Mouse (Mus musculus) hindbrain, embryonic 10.5 days (tissue): Measurements from ENCODE around the gene 6030408B16Rik. TPM values are rescaled to one million over a fixed set of nuclear protein-coding genes. Genes with fewer than 3 reads are reported as not detected.

Experiments
- DNase-seq: peaks from one replicate; pipeline ENCODE4 v3.0.0-alpha.2; 2017; ENCODE audit warnings: low spot score
- H3K27ac ChIP-seq: fragments of 300-500 bp; sonication (generic); 2 replicates; pipeline ENCODE4 v1.5.1; 2016; ENCODE audit warnings: mild to moderate bottlenecking, moderate library complexity
- H3K27me3 ChIP-seq: fragments of 300-500 bp; sonication (generic); 2 replicates; pipeline ENCODE4 v1.6.1; 2016; ENCODE audit warnings: mild to moderate bottlenecking; ENCODE audit not compliant: poor library complexity, insufficient read depth, severe bottlenecking
- H3K36me3 ChIP-seq: fragments of 300-500 bp; sonication (generic); 2 replicates; pipeline ENCODE4 v1.6.1; 2016; ENCODE audit warnings: mild to moderate bottlenecking, moderate library complexity
- H3K4me1 ChIP-seq: fragments of 300-500 bp; sonication (generic); replicated peaks from 2 replicates; pipeline ENCODE4 v1.6.1; 2016; ENCODE audit warnings: mild to moderate bottlenecking
- H3K4me3 ChIP-seq: fragments of 300-500 bp; sonication (generic); 2 replicates; pipeline ENCODE4 v1.5.1; 2016; ENCODE audit warnings: mild to moderate bottlenecking, moderate library complexity
- H3K9me3 ChIP-seq: fragments of 300-500 bp; sonication (generic); 2 replicates; pipeline ENCODE4 v1.6.1; 2016; ENCODE audit warnings: mild to moderate bottlenecking, moderate library complexity
- WGBS: fragments of 180-500 bp; shearing (Covaris S2); methylation state at CpG from one replicate; pipeline ENCODE4 v1.1.7; 2016; 5-methylcytosine and 5-hydroxymethylcytosine counted together
- polyA plus RNA-seq: library from polyadenylated mRNA; unstranded; fragments of >200 nt; fragmentation: Nextera tagmentation; extraction: Ambion mirVana; gene quantifications from 2 replicates; pipeline ENCODE4 v1.2.1, GENCODE M21; 2016

Gene 6030408B16Rik
- polyA plus RNA-seq, 1 experiment from 2014 or later: 0.39 TPM

DNA sequence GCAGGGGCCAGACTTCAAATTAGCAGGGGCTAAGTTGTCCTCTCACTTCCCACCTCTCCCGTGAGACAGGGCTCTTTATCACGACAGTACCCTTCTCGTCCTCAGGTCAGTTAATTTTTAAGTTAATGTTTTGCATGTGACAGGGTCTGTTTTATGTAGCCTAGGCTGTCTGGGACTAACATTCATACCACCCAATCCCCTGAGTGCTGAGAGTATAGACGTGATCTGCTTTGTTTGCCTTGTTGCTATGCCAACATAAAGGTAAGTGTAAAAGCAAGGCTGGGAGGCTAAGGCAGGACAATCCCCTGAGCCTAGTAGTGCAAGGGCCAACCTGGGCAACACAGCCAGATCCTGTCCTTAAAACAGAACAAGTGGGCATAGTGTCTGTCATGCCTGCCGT, 16.5 kb downstream of the 6030408B16Rik start:
- Histone ChIP-seq H3K36me3 (no peaks in the 10 kb centered on the region), H3K27ac (no peak overlapping the region), H3K4me3 (no peak overlapping the region), H3K4me1 (peaks cover 11% of the 10 kb centered on the region), H3K9me3 (no peaks in the 10 kb centered on the region), H3K27me3 (no peaks in the 10 kb centered on the region)
- DNase-seq: no peak
- WGBS: 52% methylated on average over 5 of the region's 5 CpGs

DNA sequence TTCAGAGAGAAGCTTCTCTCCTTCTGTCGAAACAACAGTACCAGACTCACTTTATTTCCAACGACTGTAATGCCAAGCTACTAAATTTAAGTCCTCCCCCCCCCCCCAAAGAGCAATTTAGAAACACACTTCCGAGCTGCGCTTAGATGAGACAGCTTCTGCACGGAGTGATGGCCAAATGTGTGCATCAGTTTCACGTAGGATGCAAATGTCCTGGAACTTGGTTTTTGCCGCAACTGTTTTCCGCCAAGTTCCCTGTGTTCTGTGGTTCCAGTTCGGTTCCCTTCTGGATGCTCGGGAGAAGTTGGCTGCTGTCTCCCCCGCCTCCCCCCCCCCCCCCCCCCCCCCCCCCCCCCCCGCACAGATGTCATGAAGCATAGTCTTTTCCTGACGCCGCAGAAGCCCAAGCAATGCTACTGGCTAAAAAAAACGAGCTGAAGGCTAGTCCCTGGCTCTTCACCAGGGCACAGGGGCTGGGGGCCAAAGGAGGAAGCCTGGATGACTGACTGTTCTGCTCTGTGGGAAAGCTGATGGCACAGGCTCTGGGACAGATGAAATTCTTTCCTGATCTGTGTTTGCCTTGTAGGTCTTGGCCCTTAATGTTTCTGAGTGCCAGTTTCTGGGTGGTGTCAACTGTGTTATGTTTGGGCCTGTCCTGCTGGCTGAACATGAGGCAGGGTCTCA, 18.2 kb downstream of the 6030408B16Rik start:
- 69% methylated on average over 14 of the region's 15 CpGs for WGBS
- H3K27me3 ChIP-seq: no peaks in the 10 kb centered on the region
- no peaks in the 10 kb centered on the region for H3K9me3 ChIP-seq
- no peaks in the 10 kb centered on the region for H3K36me3 ChIP-seq
- peaks cover 19% of the 10 kb centered on the region for H3K4me1 ChIP-seq
- DNase-seq: no peak
- no peak overlapping the region for H3K27ac ChIP-seq
- no peak overlapping the region for H3K4me3 ChIP-seq

DNA sequence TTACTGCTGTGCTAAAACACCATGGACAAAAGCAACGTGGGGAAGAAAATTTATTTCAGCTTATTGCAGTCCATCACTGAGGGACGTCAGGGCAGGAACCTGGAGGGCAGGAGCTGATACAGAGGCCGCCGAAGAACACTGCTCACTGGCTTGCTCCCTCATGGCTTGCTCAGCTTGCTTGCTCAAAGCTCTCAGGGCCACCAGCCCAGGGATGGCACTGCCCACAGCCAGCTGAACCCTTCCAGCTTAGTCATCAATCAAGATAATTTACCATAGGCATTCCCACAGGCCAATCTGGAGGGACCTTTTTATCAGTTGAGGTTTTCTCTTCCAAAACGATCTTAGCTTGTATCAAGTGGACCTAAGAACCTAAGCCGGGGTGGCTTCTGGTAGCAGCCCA, 19.0 kb downstream of the 6030408B16Rik start:
- no peak for DNase-seq
- Histone ChIP-seq H3K9me3 (no peaks in the 10 kb centered on the region), H3K4me1 (peaks cover 22% of the 10 kb centered on the region), H3K27ac (no peak overlapping the region), H3K4me3 (no peak overlapping the region), H3K36me3 (no peaks in the 10 kb centered on the region), H3K27me3 (peaks cover 6% of the 10 kb centered on the region; the same call in 1 of the 2 replicates)
- WGBS: 88% methylated on average over 6 of the region's 6 CpGs

DNA sequence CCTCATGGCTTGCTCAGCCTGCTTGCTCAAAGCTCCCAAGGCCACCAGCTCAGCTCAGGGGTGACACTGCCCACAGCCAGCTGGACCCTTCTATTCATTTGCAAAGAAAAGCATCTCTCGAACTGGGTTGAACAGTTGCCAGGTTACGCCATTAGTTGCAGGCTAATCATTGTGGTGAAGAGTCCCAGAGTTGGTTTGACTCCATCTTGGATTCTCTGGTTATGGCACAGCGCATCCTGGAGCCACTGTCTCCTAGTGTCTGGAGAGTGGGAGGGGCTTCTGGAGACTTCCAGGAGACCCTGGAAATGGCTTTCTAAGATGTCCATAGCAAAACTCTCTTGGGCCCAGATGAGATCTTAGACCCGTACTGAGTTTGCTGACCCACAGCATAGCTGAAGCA, 22.4 kb downstream of the 6030408B16Rik start:
- DNase-seq: no peak
- Histone ChIP-seq H3K9me3 (no peaks in the 10 kb centered on the region), H3K4me1 (peaks cover 19% of the 10 kb centered on the region), H3K36me3 (no peaks in the 10 kb centered on the region), H3K27me3 (peaks cover 6% of the 10 kb centered on the region; the same call in 1 of the 2 replicates), H3K27ac (no peak overlapping the region), H3K4me3 (no peak overlapping the region)
- WGBS: 87% methylated on average over 4 of the region's 4 CpGs

GRCm38 (mm10) chr15:101315832-101316231, 22.8 kb downstream of the 6030408B16Rik start:
- no peaks in the 10 kb centered on the region for H3K36me3 ChIP-seq
- no peak overlapping the region for H3K4me3 ChIP-seq
- peaks cover 19% of the 10 kb centered on the region for H3K4me1 ChIP-seq
- H3K27me3 ChIP-seq: peaks cover 6% of the 10 kb centered on the region; the same call in 1 of the 2 replicates
- 6% methylated on average over 11 of the region's 11 CpGs for WGBS
- peak; percentile 88 for DNase-seq
- H3K9me3 ChIP-seq: no peaks in the 10 kb centered on the region
- H3K27ac ChIP-seq: 0 out of 2 replicates have a peak overlapping the region, but pooled peaks have one; percentile 40

GRCm38 (mm10) chr15:101316279-101316912, 23.4 kb downstream of the 6030408B16Rik start:
- peaks cover 6% of the 10 kb centered on the region; the same call in 1 of the 2 replicates for H3K27me3 ChIP-seq
- H3K27ac ChIP-seq: peak overlapping the region; percentile 40; the same call in 1 of the 2 replicates
- H3K4me3 ChIP-seq: no peak overlapping the region
- DNase-seq: no peak
- no peaks in the 10 kb centered on the region for H3K9me3 ChIP-seq
- H3K4me1 ChIP-seq: peaks cover 19% of the 10 kb centered on the region
- 75% methylated on average over 13 of the region's 13 CpGs for WGBS
- H3K36me3 ChIP-seq: no peaks in the 10 kb centered on the region

DNA sequence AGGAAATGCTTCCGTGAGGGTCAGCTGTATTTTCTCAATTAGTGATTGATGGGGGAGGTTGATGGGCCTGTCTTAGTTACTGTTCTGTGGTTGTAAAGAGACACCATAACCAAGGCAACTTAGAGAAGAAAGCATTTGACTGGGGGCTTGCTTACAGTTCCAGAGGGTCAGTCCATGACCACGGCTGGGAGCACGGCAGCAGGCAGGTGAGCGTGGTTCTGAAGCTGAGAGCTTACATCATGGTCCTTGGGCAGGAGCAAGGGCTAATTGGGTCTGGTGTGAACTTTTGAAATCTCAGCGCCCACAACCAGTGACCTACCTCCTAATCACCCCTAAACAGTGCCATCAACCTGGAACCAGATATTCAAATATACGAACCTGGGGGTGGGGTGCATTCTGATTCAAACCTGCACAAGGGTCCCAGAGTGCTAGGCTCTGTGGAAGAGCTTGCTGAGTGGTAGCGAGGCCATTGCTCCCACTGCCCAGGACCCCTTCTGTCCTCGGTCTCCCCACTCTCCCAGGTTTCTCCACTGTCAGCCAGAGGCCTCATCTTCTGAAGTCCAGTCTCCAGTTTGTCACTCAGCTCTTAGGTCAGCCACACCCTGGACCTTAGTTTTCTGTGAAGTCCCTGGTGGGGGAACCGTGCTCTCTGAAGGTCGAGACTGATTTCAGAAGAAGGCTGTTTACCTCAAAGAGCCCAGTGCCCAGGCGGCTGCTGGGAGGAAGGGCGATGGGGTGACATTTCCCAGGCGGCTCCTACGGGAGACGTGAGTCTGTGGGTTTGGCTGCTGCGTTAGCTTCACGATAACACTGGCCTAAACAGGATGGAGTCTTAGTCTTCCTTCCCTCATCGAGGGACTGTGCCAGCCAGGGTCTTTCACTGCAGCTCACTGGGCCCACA, 24.2 kb downstream of the 6030408B16Rik start:
- Histone ChIP-seq H3K27ac (no peak overlapping the region), H3K9me3 (no peaks in the 10 kb centered on the region), H3K36me3 (no peaks in the 10 kb centered on the region), H3K4me1 (peaks cover 19% of the 10 kb centered on the region), H3K27me3 (peaks cover 6% of the 10 kb centered on the region; the same call in 1 of the 2 replicates), H3K4me3 (no peak overlapping the region)
- no peak for DNase-seq
- WGBS: 80% methylated on average over 18 of the region's 18 CpGs

DNA sequence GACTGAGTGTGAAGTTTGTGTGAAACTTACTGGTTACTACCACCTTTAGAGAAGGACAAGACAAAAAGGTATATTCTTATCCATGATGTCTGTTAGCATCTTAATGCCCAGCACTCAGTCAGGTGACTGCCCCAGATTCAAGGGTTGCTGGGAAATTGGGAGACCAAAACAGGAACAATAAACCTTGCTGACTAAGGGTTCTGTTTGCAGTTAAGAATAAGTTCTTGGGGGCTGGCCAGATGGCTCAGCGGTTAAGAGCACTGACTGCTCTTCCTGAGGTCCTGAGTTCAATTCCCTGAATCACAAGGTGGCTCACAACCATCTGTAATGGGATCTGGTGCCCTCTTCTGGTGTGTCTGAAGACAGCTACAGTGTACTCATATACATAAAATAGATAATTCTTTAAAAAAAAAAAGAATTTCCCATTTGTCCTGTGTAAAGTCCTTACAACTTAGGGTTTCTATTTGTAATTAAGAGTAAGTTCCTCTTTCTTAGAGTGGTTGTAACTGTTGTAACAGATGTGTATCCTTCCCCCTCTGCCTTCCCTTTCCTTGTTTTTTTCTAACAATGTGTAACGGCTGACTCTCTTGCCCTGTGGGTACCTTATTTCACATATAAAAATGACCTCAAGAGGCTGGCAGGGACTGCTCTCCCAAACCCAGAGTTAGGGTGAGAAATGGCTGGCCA, 24.9 kb downstream of the 6030408B16Rik start:
- no peak for DNase-seq
- WGBS: 80% methylated on average over 2 of the region's 2 CpGs
- Histone ChIP-seq H3K4me3 (no peak overlapping the region), H3K27ac (no peak overlapping the region), H3K36me3 (no peaks in the 10 kb centered on the region), H3K9me3 (no peaks in the 10 kb centered on the region), H3K27me3 (peaks cover 6% of the 10 kb centered on the region; the same call in 1 of the 2 replicates), H3K4me1 (peaks cover 19% of the 10 kb centered on the region)

DNA sequence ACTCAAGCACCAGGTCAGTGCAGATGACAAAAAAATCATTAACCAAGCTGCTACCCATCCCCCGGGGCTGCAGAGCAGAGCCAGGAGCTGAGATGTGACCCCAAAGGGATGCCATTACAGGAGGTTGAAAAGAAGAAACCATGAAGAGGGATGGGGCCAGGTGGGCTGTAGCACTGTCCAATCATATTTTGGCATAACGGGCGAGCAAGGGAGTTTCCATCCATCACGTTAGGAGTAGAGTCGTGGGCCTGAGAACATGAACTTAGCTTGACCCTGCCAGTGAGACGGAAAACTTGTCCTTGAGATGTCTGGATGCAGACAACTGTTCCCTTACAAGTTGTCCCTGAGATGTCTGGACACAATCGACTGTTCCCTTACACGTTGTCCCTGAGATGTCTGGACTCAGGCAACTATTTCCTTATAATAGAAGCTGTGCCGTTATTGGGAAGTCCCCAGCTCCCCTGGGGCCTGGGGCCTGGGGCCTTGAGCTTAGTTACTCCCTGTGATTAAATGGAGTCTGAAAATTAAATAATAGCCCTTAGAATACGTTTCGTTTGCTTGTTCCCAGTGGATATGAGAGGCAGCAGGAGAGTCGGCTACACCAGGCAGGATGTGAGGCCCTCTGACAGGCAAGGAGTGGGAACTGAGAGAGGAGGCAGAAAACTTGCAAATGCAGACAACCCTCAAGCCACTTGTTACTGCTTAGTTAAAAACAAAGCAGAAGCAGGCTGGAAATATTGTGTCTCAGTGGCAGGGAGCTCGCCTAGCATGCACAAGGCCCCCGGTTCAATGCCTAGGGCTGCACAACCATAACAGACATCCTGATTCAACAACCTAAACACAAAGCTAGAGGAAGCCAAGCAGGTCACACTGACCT, 26.1 kb downstream of the 6030408B16Rik start:
- H3K4me3 ChIP-seq: no peak overlapping the region
- peaks cover 6% of the 10 kb centered on the region; the same call in 1 of the 2 replicates for H3K27me3 ChIP-seq
- no peaks in the 10 kb centered on the region for H3K36me3 ChIP-seq
- H3K4me1 ChIP-seq: peaks cover 19% of the 10 kb centered on the region
- DNase-seq: no peak
- no peak overlapping the region for H3K27ac ChIP-seq
- 77% methylated on average over 14 of the region's 14 CpGs for WGBS
- H3K9me3 ChIP-seq: no peaks in the 10 kb centered on the region

GRCm38 (mm10) chr15:101320010-101320617, 27.1 kb downstream of the 6030408B16Rik start:
- WGBS: 89% methylated on average over 6 of the region's 6 CpGs
- Histone ChIP-seq H3K4me1 (peaks cover 19% of the 10 kb centered on the region), H3K4me3 (no peak overlapping the region)

DNA sequence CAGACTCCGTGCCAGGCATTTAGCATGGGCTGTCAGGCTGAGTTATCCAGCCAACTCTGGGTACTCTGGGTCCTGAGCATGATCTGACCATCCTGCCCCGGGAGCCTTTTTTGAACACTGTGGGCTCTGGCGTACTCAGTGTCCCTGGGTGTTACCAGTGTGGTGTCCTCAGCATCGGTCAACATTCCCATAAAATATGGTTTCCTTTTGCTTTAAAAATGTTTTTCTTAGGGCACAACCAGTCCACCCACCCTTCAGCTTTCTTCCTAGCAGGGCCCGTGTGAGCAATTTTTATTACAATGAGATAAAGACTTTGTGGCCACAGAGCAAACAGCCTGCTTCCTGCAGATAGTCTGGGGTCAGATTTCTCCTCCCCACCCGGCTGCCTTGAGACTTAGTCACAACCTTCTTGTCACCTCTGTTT, 27.6 kb downstream of the 6030408B16Rik start:
- WGBS: 71% methylated on average over 6 of the region's 6 CpGs
- no peak for DNase-seq

More at GRCm38 (mm10) chr15:101320010-101320617, 27.1 kb downstream of the 6030408B16Rik start:
- Histone ChIP-seq H3K36me3 (no peaks in the 10 kb centered on the region), H3K9me3 (no peaks in the 10 kb centered on the region), H3K27ac (no peak overlapping the region), H3K27me3 (peaks cover 6% of the 10 kb centered on the region; the same call in 1 of the 2 replicates)
- DNase-seq: no peak

More for the DNA sequence above, 27.6 kb downstream of the 6030408B16Rik start:
- Histone ChIP-seq H3K4me3 (no peak overlapping the region), H3K4me1 (peaks cover 17% of the 10 kb centered on the region), H3K9me3 (no peaks in the 10 kb centered on the region), H3K27ac (no peak overlapping the region), H3K27me3 (peaks cover 6% of the 10 kb centered on the region; the same call in 1 of the 2 replicates), H3K36me3 (no peaks in the 10 kb centered on the region)
